Mouse (Mus musculus) macrophage (primary cell): ENCODE data around the gene Gm10271. TPM values are rescaled to one million over a fixed set of nuclear protein-coding genes. Genes with fewer than 3 reads are reported as not detected.

ENCODE experiments used
- H3K27ac ChIP-seq: fragments of 350-480 bp; formaldehyde crosslinking; 2 replicates; pipeline ENCODE4 v1.9.0; 2021
- H3K36me3 ChIP-seq: fragments of 350-480 bp; formaldehyde crosslinking; 2 replicates; pipeline ENCODE4 v1.9.0; 2021; ENCODE audit errors: inconsistent target
- H3K4me3 ChIP-seq: fragments of 350-480 bp; formaldehyde crosslinking; 2 replicates; pipeline ENCODE4 v1.9.0; 2021; ENCODE audit errors: inconsistent target
- H3K79me2 ChIP-seq: fragments of 350-480 bp; formaldehyde crosslinking; 2 replicates; pipeline ENCODE4 v1.9.0; 2021; ENCODE audit errors: inconsistent target
- WGBS: methylation state at CpG from one replicate; pipeline ENCODE4 v1.1.7; 2026; ENCODE audit warnings: inconsistent platforms; ENCODE audit not compliant: missing documents; 5-methylcytosine and 5-hydroxymethylcytosine counted together
- polyA plus RNA-seq: library from polyadenylated mRNA; stranded (reverse); fragments of 250-400 nt; gene quantifications from 3 replicates; pipeline ENCODE4 v1.2.4, GENCODE M21; 2018; ENCODE audit warnings: inconsistent platforms

Gene Gm10271
- polyA plus RNA-seq, 1 experiment from 2014 or later, result not detected

- WGBS, result 94% methylated on average over 14 of the region's 14 CpGs
- H3K4me3 ChIP-seq, result no peak overlapping the region
- no peaks in the 10 kb centered on the region for H3K36me3 ChIP-seq
- H3K79me2 ChIP-seq, result no peaks in the 10 kb centered on the region
- no peak overlapping the region for H3K27ac ChIP-seq
These were observed 10.3 kb downstream of the Gm10271 start for GRCm38 (mm10) chr10:116962152-116962551.

GRCm38 (mm10) chr10:116957867-116958551 lies 14.4 kb downstream of the Gm10271 start:
- Histone ChIP-seq H3K27ac (no peak overlapping the region), H3K79me2 (no peaks in the 10 kb centered on the region), H3K36me3 (no peaks in the 10 kb centered on the region), H3K4me3 (no peak overlapping the region)
- 12% methylated on average over 5 of the region's 5 CpGs for WGBS

- WGBS, result 92% methylated on average over 7 of the region's 11 CpGs
- H3K4me3 ChIP-seq, result no peak overlapping the region
- H3K27ac ChIP-seq, result no peak overlapping the region
- H3K79me2 ChIP-seq, result no peaks in the 10 kb centered on the region
- H3K36me3 ChIP-seq, result no peaks in the 10 kb centered on the region
These were observed 15.8 kb downstream of the Gm10271 start for GRCm38 (mm10) chr10:116956483-116957158.

- WGBS, result 97% methylated on average over 6 of the region's 6 CpGs
- Histone ChIP-seq H3K27ac (no peak overlapping the region), H3K79me2 (no peaks in the 10 kb centered on the region), H3K36me3 (no peaks in the 10 kb centered on the region), H3K4me3 (no peak overlapping the region)
These were observed 17.2 kb downstream of the Gm10271 start for GRCm38 (mm10) chr10:116955191-116955590.

- WGBS, result 16% methylated on average over 5 of the region's 5 CpGs
- no peaks in the 10 kb centered on the region for H3K36me3 ChIP-seq
- no peak overlapping the region for H3K27ac ChIP-seq
These were observed 21.5 kb downstream of the Gm10271 start for GRCm38 (mm10) chr10:116950886-116951285.

GRCm38 (mm10) chr10:116950009-116950769 lies 22.2 kb downstream of the Gm10271 start, which contains the start of gene Rab3ip:
Gene Rab3ip, minus strand, starts transcription at chr10:116950769.
- peak within 1 kb of the TSS; percentile 48 for H3K4me3 ChIP-seq
- H3K36me3 ChIP-seq, result no peaks in the 10 kb centered on the region
- no peak within 1 kb of the TSS for H3K27ac ChIP-seq
- WGBS, result under 1% methylated on average over 57 of the region's 103 CpGs
- H3K79me2 ChIP-seq, result no peaks in the 10 kb centered on the region

More at GRCm38 (mm10) chr10:116950886-116951285, 21.5 kb downstream of the Gm10271 start:
- H3K4me3 ChIP-seq, result peak overlapping the region; percentile 48
- no peaks in the 10 kb centered on the region for H3K79me2 ChIP-seq

GRCm38 (mm10) chr10:116949111-116950008 lies 23.0 kb downstream of the Gm10271 start:
- no peaks in the 10 kb centered on the region for H3K36me3 ChIP-seq
- no peaks in the 10 kb centered on the region for H3K79me2 ChIP-seq
- 13% methylated on average over 44 of the region's 44 CpGs for WGBS
- peak overlapping the region; percentile 28 for H3K4me3 ChIP-seq
- no peak overlapping the region for H3K27ac ChIP-seq

GRCm38 (mm10) chr10:116948414-116948813 lies 24.0 kb downstream of the Gm10271 start:
- no peak overlapping the region for H3K4me3 ChIP-seq
- H3K27ac ChIP-seq, result no peak overlapping the region
- H3K79me2 ChIP-seq, result no peaks in the 10 kb centered on the region
- no peaks in the 10 kb centered on the region for H3K36me3 ChIP-seq
- WGBS, result 93% methylated on average over 9 of the region's 9 CpGs

GRCm38 (mm10) chr10:116944940-116945339 lies 27.5 kb downstream of the Gm10271 start:
- no peak overlapping the region for H3K27ac ChIP-seq
- H3K36me3 ChIP-seq, result no peaks in the 10 kb centered on the region; the same call in 1 of the 2 replicates
- no peaks in the 10 kb centered on the region; the same call in 1 of the 2 replicates for H3K79me2 ChIP-seq
- 56% methylated on average over 10 of the region's 10 CpGs for WGBS
- no peak overlapping the region for H3K4me3 ChIP-seq

GRCm38 (mm10) chr10:116944144-116944543 lies 28.3 kb downstream of the Gm10271 start:
- 97% methylated on average over 3 of the region's 3 CpGs for WGBS
- Histone ChIP-seq H3K4me3 (no peak overlapping the region), H3K27ac (no peak overlapping the region), H3K36me3 (no peaks in the 10 kb centered on the region; the same call in 1 of the 2 replicates), H3K79me2 (no peaks in the 10 kb centered on the region; the same call in 1 of the 2 replicates)

- Histone ChIP-seq H3K27ac (no peak overlapping the region), H3K36me3 (no peaks in the 10 kb centered on the region; the same call in 1 of the 2 replicates), H3K79me2 (no peaks in the 10 kb centered on the region; the same call in 1 of the 2 replicates), H3K4me3 (no peak overlapping the region)
- 98% methylated on average over 6 of the region's 6 CpGs for WGBS
These were observed 29.4 kb downstream of the Gm10271 start for GRCm38 (mm10) chr10:116943025-116943424.

GRCm38 (mm10) chr10:116935028-116935427 lies 37.4 kb downstream of the Gm10271 start:
- no peak overlapping the region for H3K4me3 ChIP-seq
- WGBS, result 50% methylated on average over 12 of the region's 12 CpGs
- H3K36me3 ChIP-seq, result no peaks in the 10 kb centered on the region
- no peaks in the 10 kb centered on the region for H3K79me2 ChIP-seq
- no peak overlapping the region for H3K27ac ChIP-seq

GRCm38 (mm10) chr10:116933794-116934193 lies 38.6 kb downstream of the Gm10271 start:
- Histone ChIP-seq H3K79me2 (no peaks in the 10 kb centered on the region), H3K27ac (no peak overlapping the region)
- WGBS, result 95% methylated on average over 7 of the region's 7 CpGs

GRCm38 (mm10) chr10:116932418-116932817 lies 40.0 kb downstream of the Gm10271 start:
- 94% methylated on average over 13 of the region's 13 CpGs for WGBS
- Histone ChIP-seq H3K4me3 (no peak overlapping the region), H3K36me3 (no peaks in the 10 kb centered on the region), H3K27ac (no peak overlapping the region), H3K79me2 (no peaks in the 10 kb centered on the region)

More at GRCm38 (mm10) chr10:116933794-116934193, 38.6 kb downstream of the Gm10271 start:
- H3K36me3 ChIP-seq, result no peaks in the 10 kb centered on the region
- no peak overlapping the region for H3K4me3 ChIP-seq
